Mouse (Mus musculus): Measurements from ENCODE around the gene Aspa. TPM values are rescaled to one million over a fixed set of nuclear protein-coding genes. Genes with fewer than 3 reads are reported as not detected.

Gene Aspa
- total and polyA plus RNA-seq, 2 experiments from 2014 or later: 5.9 to 7.3 TPM

DNA sequence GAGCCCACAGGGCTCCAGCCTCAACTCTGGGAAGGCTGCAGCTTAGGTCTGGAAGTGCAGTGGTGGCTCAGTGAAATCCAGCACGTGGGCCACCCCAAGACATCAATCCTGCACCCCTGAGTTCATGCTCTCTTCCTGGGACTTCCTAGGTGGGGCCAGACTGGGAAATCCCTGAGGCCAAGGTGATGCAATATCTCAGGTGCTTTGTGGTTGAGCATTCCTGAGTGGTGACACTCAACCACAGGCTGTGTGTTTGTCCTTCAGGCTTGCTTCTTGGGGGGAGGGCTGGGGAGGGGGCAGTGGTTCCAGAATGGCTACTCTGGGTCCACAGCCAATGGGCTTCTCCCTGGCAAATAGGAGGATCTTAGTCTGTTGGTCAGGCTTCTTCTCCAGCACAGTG lies 45.5 kb downstream of the Aspa start:
- Histone ChIP-seq H3K4me3 (ENCODE audit: low read length) (no peak overlapping the region), H3K4me2 (ENCODE audit: low read depth, low read length) (no peak overlapping the region), H3K9me3 (ENCODE audit: low read length) (no peaks in the 10 kb centered on the region), H3K27me3 (ENCODE audit: insufficient read depth, low read length) (no peaks in the 10 kb centered on the region), H3K9ac (replicated peaks; ENCODE audit: low read length) (no peak overlapping the region), H3K4me1 (ENCODE audit: insufficient read depth, low read length) (no peaks in the 10 kb centered on the region), H3K27ac (no peak overlapping the region), H3K36me3 (ENCODE audit: insufficient read depth, low read length) (no peaks in the 10 kb centered on the region)
- 60% methylated on average over 1 of the region's 1 CpGs for WGBS
- ATAC-seq (no peak), DNase-seq (ENCODE audit: low spot score) (no peak)
- TF ChIP-seq CTCF (IDR thresholded peaks at IDR 0.05; ENCODE audit: low read depth): no peak

DNA sequence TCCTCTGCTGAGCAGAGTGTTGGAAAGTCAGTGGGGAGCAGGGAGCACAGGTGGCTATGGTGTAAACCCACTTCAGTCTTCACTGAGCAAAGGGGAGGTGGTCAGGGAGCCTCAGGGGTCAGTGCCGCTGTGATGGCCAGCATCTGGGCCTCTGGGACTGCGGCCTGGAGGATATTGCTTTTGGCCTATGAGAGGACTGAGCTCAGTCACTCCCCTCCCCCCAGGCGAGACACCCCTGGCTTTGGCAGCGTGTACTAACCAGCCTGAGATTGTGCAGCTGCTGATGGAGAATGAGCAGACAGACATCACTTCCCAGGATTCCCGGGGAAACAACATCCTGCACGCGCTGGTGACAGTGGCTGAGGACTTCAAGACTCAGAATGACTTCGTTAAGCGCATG lies 46.0 kb downstream of the Aspa start:
- Histone ChIP-seq H3K9me3 (ENCODE audit: low read length) (no peaks in the 10 kb centered on the region), H3K27ac (no peak overlapping the region), H3K4me3 (ENCODE audit: low read length) (no peak overlapping the region), H3K9ac (replicated peaks; ENCODE audit: low read length) (no peak overlapping the region), H3K36me3 (ENCODE audit: insufficient read depth, low read length) (no peaks in the 10 kb centered on the region), H3K4me1 (ENCODE audit: insufficient read depth, low read length) (no peaks in the 10 kb centered on the region), H3K27me3 (ENCODE audit: insufficient read depth, low read length) (no peaks in the 10 kb centered on the region), H3K4me2 (ENCODE audit: low read depth, low read length) (no peak overlapping the region)
- DNase-seq (ENCODE audit: low spot score): no peak
- WGBS: 72% methylated on average over 9 of the region's 9 CpGs
- ATAC-seq: no peak
- TF ChIP-seq CTCF (IDR thresholded peaks at IDR 0.05; ENCODE audit: low read depth): no peak

DNA sequence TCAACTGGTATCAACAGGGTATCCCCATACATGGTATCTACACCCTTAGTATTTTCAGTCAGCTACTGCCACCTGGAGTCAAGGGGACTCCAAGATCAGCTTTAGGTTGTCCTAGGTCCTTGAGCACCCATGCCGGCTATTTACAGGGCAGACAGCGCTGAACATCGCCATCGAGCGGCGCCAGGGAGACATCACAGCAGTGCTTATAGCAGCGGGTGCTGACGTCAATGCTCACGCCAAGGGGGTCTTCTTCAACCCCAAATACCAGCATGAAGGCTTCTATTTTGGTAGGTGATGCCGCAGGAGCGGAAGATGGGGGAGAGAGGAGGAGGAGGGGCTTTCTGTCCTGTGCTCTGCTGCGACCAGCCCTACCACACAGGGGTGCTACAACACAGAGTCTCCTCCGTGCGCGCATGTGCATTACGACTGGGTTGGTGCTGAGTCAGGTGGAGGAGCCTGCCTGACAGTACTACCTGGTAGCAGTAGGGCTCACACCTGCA lies 47.8 kb downstream of the Aspa start:
- Histone ChIP-seq H3K36me3 (ENCODE audit: insufficient read depth, low read length) (no peaks in the 10 kb centered on the region), H3K9ac (replicated peaks; ENCODE audit: low read length) (peak overlapping the region; percentile 46), H3K4me3 (ENCODE audit: low read length) (peak overlapping the region; percentile 34), H3K9me3 (ENCODE audit: low read length) (no peaks in the 10 kb centered on the region), H3K27ac (peak overlapping the region; percentile 51; the same call in 1 of the 2 replicates), H3K4me2 (ENCODE audit: low read depth, low read length) (peak overlapping the region; percentile 50), H3K4me1 (ENCODE audit: insufficient read depth, low read length) (no peaks in the 10 kb centered on the region), H3K27me3 (ENCODE audit: insufficient read depth, low read length) (no peaks in the 10 kb centered on the region)
- peak; percentile 85 for DNase-seq (ENCODE audit: low spot score)
- TF ChIP-seq CTCF (IDR thresholded peaks at IDR 0.05; ENCODE audit: low read depth): peak; percentile 79
- peak; percentile 97 for ATAC-seq
- WGBS: 3% methylated on average over 16 of the region's 16 CpGs

DNA sequence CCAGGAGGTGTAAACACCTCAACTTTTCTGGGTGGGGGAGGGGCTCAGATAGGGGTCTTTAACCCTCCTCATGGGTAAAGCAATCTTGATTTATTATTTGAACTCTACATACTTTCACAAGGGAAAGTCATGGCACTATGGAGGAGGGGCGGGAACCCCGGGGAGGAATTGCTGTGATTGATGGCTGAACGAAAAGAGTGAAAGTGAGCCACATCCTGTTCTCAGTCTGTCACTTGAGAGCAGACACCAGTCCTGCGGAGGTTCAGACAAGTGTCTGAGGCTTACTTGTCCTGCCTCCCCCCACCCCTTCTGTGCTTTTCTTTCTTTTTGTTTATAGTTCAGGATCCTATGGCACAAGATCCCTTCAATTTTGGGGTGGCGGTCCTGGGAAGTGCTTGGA lies 48.7 kb downstream of the Aspa start:
- Histone ChIP-seq H3K27me3 (ENCODE audit: insufficient read depth, low read length) (no peaks in the 10 kb centered on the region), H3K36me3 (ENCODE audit: insufficient read depth, low read length) (no peaks in the 10 kb centered on the region), H3K9me3 (ENCODE audit: low read length) (no peaks in the 10 kb centered on the region), H3K4me2 (ENCODE audit: low read depth, low read length) (peak overlapping the region; percentile 50; the same call in 1 of the 2 replicates), H3K4me1 (ENCODE audit: insufficient read depth, low read length) (no peaks in the 10 kb centered on the region), H3K27ac (no peak overlapping the region), H3K4me3 (ENCODE audit: low read length) (no peak overlapping the region), H3K9ac (replicated peaks; ENCODE audit: low read length) (no peak overlapping the region)
- TF ChIP-seq CTCF (IDR thresholded peaks at IDR 0.05; ENCODE audit: low read depth): no peak
- DNase-seq (ENCODE audit: low spot score) (no peak), ATAC-seq (no peak)
- 53% methylated on average over 5 of the region's 5 CpGs for WGBS

GRCm38 (mm10) chr11:73274821-73275220 lies 54.6 kb downstream of the Aspa start:
- Histone ChIP-seq H3K4me3 (ENCODE audit: low read length) (no peak overlapping the region), H3K9me3 (ENCODE audit: low read length) (no peaks in the 10 kb centered on the region), H3K36me3 (ENCODE audit: insufficient read depth, low read length) (no peaks in the 10 kb centered on the region), H3K4me1 (ENCODE audit: insufficient read depth, low read length) (no peaks in the 10 kb centered on the region), H3K27ac (no peak overlapping the region), H3K9ac (replicated peaks; ENCODE audit: low read length) (no peak overlapping the region), H3K27me3 (ENCODE audit: insufficient read depth, low read length) (no peaks in the 10 kb centered on the region), H3K4me2 (ENCODE audit: low read depth, low read length) (no peak overlapping the region)
- TF ChIP-seq CTCF (IDR thresholded peaks at IDR 0.05; ENCODE audit: low read depth): no peak
- no peak for ATAC-seq
- WGBS: 37% methylated on average over 2 of the region's 2 CpGs
- no peak for DNase-seq (ENCODE audit: low spot score)

DNA sequence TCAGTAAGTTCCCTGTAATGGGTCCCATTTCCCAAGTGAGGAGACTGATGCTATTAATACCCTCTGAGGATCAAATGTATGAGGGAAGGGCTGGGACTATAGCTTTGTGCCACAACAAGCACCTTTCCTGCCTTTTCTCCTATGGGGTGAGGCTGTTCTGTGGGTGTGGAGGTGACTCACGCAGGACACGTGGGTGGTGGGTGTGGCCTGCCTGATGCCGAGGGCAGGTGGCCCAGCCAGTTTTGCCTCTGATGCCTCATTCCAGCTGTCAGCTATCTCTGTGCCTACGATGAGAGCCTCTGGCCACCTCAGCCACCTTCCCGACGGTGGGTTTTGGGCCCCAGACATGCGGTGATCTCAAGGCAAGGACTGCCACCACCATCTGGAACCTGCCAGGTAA lies 62.1 kb downstream of the Aspa start, which contains the start of gene Trpv3:
Gene Trpv3 (plus strand): TSS at position 122 of the 400 bp plus-strand sequence.
- Histone ChIP-seq H3K27me3 (ENCODE audit: insufficient read depth, low read length) (no peaks in the 10 kb centered on the region), H3K4me3 (ENCODE audit: low read length) (no peak within 1 kb of the TSS), H3K27ac (no peak within 1 kb of the TSS), H3K4me2 (ENCODE audit: low read depth, low read length) (no peak within 1 kb of the TSS), H3K36me3 (ENCODE audit: insufficient read depth, low read length) (no peaks in the 10 kb centered on the region), H3K4me1 (ENCODE audit: insufficient read depth, low read length) (no peaks in the 10 kb centered on the region), H3K9me3 (ENCODE audit: low read length) (no peaks in the 10 kb centered on the region), H3K9ac (replicated peaks; ENCODE audit: low read length) (no peak within 1 kb of the TSS)
- DNase-seq (ENCODE audit: low spot score) (no peak), ATAC-seq (no peak)
- WGBS: 90% methylated on average over 7 of the region's 7 CpGs
- TF ChIP-seq CTCF (IDR thresholded peaks at IDR 0.05; ENCODE audit: low read depth): no peak

DNA sequence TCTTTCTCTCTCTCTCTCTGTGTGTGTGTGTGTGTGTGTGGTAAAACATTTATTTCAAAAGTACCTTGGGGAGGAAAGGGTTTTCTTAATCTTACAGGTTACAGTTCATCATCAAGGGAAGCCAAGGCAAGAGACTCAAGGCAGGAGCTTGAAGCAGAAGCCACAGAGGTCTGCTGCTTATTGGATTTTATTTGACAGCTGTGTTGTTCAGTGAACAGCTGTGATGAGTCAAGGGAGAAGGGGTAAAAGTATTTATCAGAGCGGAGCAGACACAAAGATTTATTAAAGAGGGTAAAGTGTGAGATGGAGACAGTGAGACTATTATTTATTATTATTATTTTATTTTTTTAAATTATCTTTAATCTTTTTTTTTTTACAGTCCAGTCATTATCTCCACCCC lies 68.0 kb downstream of the Aspa start:
- ATAC-seq (no peak), DNase-seq (ENCODE audit: low spot score) (no peak)
- Histone ChIP-seq H3K4me3 (ENCODE audit: low read length) (no peak overlapping the region), H3K9me3 (ENCODE audit: low read length) (no peaks in the 10 kb centered on the region), H3K36me3 (ENCODE audit: insufficient read depth, low read length) (no peaks in the 10 kb centered on the region), H3K27ac (no peak overlapping the region), H3K4me1 (ENCODE audit: insufficient read depth, low read length) (no peaks in the 10 kb centered on the region), H3K27me3 (ENCODE audit: insufficient read depth, low read length) (no peaks in the 10 kb centered on the region), H3K4me2 (ENCODE audit: low read depth, low read length) (no peak overlapping the region), H3K9ac (replicated peaks; ENCODE audit: low read length) (no peak overlapping the region)
- TF ChIP-seq CTCF (IDR thresholded peaks at IDR 0.05; ENCODE audit: low read depth): no peak
- 100% methylated on average over 1 of the region's 1 CpGs for WGBS

Measured in hindbrain, postnatal 0 days (tissue).